Mouse (Mus musculus): ENCODE measurements around the gene Zfp780b.

DNA sequence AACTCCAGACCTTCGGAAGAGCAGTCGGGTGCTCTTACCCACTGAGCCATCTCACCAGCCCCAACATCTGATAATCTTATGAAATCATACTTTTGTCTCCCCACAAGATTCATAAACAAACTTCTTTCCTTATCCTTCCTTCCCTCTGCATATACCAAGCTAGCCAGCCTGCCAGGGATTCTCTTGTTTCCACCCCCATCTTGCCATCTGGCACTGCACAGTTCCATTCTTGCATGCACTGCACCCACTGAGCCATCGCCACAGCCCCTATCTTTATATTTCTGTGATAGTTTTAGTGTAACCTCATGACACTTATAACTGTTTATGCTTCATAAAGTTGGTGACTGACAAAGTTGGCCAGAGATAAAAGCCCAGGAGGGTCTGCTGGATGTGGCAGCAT lies 31.3 kb upstream of the Zfp780b start:
- TF ChIP-seq POLR2A (IDR thresholded peaks at IDR 0.05; ENCODE audit: borderline replicate concordance, extremely low read depth, low read depth, low read length) (no peak), CTCF (IDR thresholded peaks at IDR 0.05; ENCODE audit: insufficient read depth, low read length) (no peak)
